Mouse (Mus musculus): Measurements from ENCODE around the gene Palld. TPM values are rescaled to one million over a fixed set of nuclear protein-coding genes. Genes with fewer than 3 reads are reported as not detected.

The Palld gene
- polyA plus RNA-seq, 1 experiment from 2014 or later: 62.9 TPM

GRCm38 (mm10) chr8:61917287-61917686, 14.8 kb upstream of the Palld start:
- no peaks in the 10 kb centered on the region for H3K27me3 ChIP-seq (ENCODE audit: control insufficient read depth, insufficient read depth, low read length)
- DNase-seq (ENCODE audit: low spot score) (no peak), ATAC-seq (ENCODE audit: insufficient number of reproducible peaks, low FRiP score, low TSS enrichment, low read depth) (no peak)
- H3K4me3 ChIP-seq (ENCODE audit: low read depth, low read length): no peak overlapping the region
- H3K36me3 ChIP-seq (ENCODE audit: control insufficient read depth, insufficient read depth, low read length): no peaks in the 10 kb centered on the region
- no peak overlapping the region for H3K4me2 ChIP-seq (ENCODE audit: low read depth, severe bottlenecking)
- 85% methylated on average over 4 of the region's 4 CpGs for WGBS
- H3K9ac ChIP-seq (ENCODE audit: low read length): no peak overlapping the region
- H3K9me3 ChIP-seq (ENCODE audit: control insufficient read depth, low read length): no peaks in the 10 kb centered on the region
- H3K4me1 ChIP-seq (ENCODE audit: control insufficient read depth, insufficient read depth, low read length): no peaks in the 10 kb centered on the region
- H3K27ac ChIP-seq (replicated peaks; ENCODE audit: low read depth, low read length): no peak overlapping the region

GRCm38 (mm10) chr8:61913957-61914356, 11.5 kb upstream of the Palld start:
- no peak overlapping the region for H3K9ac ChIP-seq (ENCODE audit: low read length)
- no peaks in the 10 kb centered on the region for H3K9me3 ChIP-seq (ENCODE audit: control insufficient read depth, low read length)
- no peak overlapping the region for H3K27ac ChIP-seq (replicated peaks; ENCODE audit: low read depth, low read length)
- H3K27me3 ChIP-seq (ENCODE audit: control insufficient read depth, insufficient read depth, low read length): no peaks in the 10 kb centered on the region
- 86% methylated on average over 9 of the region's 9 CpGs for WGBS
- no peak overlapping the region for H3K4me3 ChIP-seq (ENCODE audit: low read depth, low read length)
- H3K4me1 ChIP-seq (ENCODE audit: control insufficient read depth, insufficient read depth, low read length): no peaks in the 10 kb centered on the region
- DNase-seq (ENCODE audit: low spot score): no peak
- H3K4me2 ChIP-seq (ENCODE audit: low read depth, severe bottlenecking): no peak overlapping the region
- no peaks in the 10 kb centered on the region for H3K36me3 ChIP-seq (ENCODE audit: control insufficient read depth, insufficient read depth, low read length)
- ATAC-seq (ENCODE audit: insufficient number of reproducible peaks, low FRiP score, low TSS enrichment, low read depth): no peak

GRCm38 (mm10) chr8:61912817-61913216, 10.3 kb upstream of the Palld start:
- H3K4me2 ChIP-seq (ENCODE audit: low read depth, severe bottlenecking): no peak overlapping the region
- no peak overlapping the region for H3K27ac ChIP-seq (replicated peaks; ENCODE audit: low read depth, low read length)
- no peaks in the 10 kb centered on the region for H3K27me3 ChIP-seq (ENCODE audit: control insufficient read depth, insufficient read depth, low read length)
- no peak for ATAC-seq (ENCODE audit: insufficient number of reproducible peaks, low FRiP score, low TSS enrichment, low read depth)
- H3K4me1 ChIP-seq (ENCODE audit: control insufficient read depth, insufficient read depth, low read length): no peaks in the 10 kb centered on the region
- 91% methylated on average over 5 of the region's 5 CpGs for WGBS
- no peak overlapping the region for H3K4me3 ChIP-seq (ENCODE audit: low read depth, low read length)
- no peaks in the 10 kb centered on the region for H3K36me3 ChIP-seq (ENCODE audit: control insufficient read depth, insufficient read depth, low read length)
- H3K9ac ChIP-seq (ENCODE audit: low read length): no peak overlapping the region
- DNase-seq (ENCODE audit: low spot score): no peak
- no peaks in the 10 kb centered on the region for H3K9me3 ChIP-seq (ENCODE audit: control insufficient read depth, low read length)

- Histone ChIP-seq H3K4me1 (ENCODE audit: control insufficient read depth, insufficient read depth, low read length) (no peaks in the 10 kb centered on the region), H3K9ac (ENCODE audit: low read length) (no peak overlapping the region), H3K9me3 (ENCODE audit: control insufficient read depth, low read length) (no peaks in the 10 kb centered on the region), H3K4me3 (ENCODE audit: low read depth, low read length) (no peak overlapping the region), H3K27me3 (ENCODE audit: control insufficient read depth, insufficient read depth, low read length) (no peaks in the 10 kb centered on the region), H3K36me3 (ENCODE audit: control insufficient read depth, insufficient read depth, low read length) (no peaks in the 10 kb centered on the region), H3K27ac (replicated peaks; ENCODE audit: low read depth, low read length) (no peak overlapping the region), H3K4me2 (ENCODE audit: low read depth, severe bottlenecking) (no peak overlapping the region)
- no peak for DNase-seq (ENCODE audit: low spot score)
- 85% methylated on average over 3 of the region's 3 CpGs for WGBS
- ATAC-seq (ENCODE audit: insufficient number of reproducible peaks, low FRiP score, low TSS enrichment, low read depth): no peak
These were observed 6.8 kb upstream of the Palld start for GRCm38 (mm10) chr8:61909313-61909712.

GRCm38 (mm10) chr8:61908303-61909215, 6.1 kb upstream of the Palld start:
- no peaks in the 10 kb centered on the region for H3K36me3 ChIP-seq (ENCODE audit: control insufficient read depth, insufficient read depth, low read length)
- WGBS: 76% methylated on average over 13 of the region's 13 CpGs
- ATAC-seq (ENCODE audit: insufficient number of reproducible peaks, low FRiP score, low TSS enrichment, low read depth) (no peak), DNase-seq (ENCODE audit: low spot score) (peak; percentile 24)
- H3K9me3 ChIP-seq (ENCODE audit: control insufficient read depth, low read length): no peaks in the 10 kb centered on the region
- no peaks in the 10 kb centered on the region for H3K27me3 ChIP-seq (ENCODE audit: control insufficient read depth, insufficient read depth, low read length)
- H3K27ac ChIP-seq (replicated peaks; ENCODE audit: low read depth, low read length): no peak overlapping the region
- no peak overlapping the region for H3K4me3 ChIP-seq (ENCODE audit: low read depth, low read length)
- H3K4me2 ChIP-seq (ENCODE audit: low read depth, severe bottlenecking): no peak overlapping the region
- H3K4me1 ChIP-seq (ENCODE audit: control insufficient read depth, insufficient read depth, low read length): no peaks in the 10 kb centered on the region
- H3K9ac ChIP-seq (ENCODE audit: low read length): no peak overlapping the region

- H3K9ac ChIP-seq (ENCODE audit: low read length): no peak overlapping the region
- no peak for ATAC-seq (ENCODE audit: insufficient number of reproducible peaks, low FRiP score, low TSS enrichment, low read depth)
- H3K4me3 ChIP-seq (ENCODE audit: low read depth, low read length): no peak overlapping the region
- no peaks in the 10 kb centered on the region for H3K36me3 ChIP-seq (ENCODE audit: control insufficient read depth, insufficient read depth, low read length)
- WGBS: 84% methylated on average over 6 of the region's 6 CpGs
- H3K27ac ChIP-seq (replicated peaks; ENCODE audit: low read depth, low read length): no peak overlapping the region
- no peaks in the 10 kb centered on the region for H3K9me3 ChIP-seq (ENCODE audit: control insufficient read depth, low read length)
- H3K4me2 ChIP-seq (ENCODE audit: low read depth, severe bottlenecking): no peak overlapping the region
- H3K4me1 ChIP-seq (ENCODE audit: control insufficient read depth, insufficient read depth, low read length): no peaks in the 10 kb centered on the region
- DNase-seq (ENCODE audit: low spot score): no peak
- no peaks in the 10 kb centered on the region for H3K27me3 ChIP-seq (ENCODE audit: control insufficient read depth, insufficient read depth, low read length)
These were observed 1.3 kb downstream of the Palld start for GRCm38 (mm10) chr8:61901028-61901717.

- no peaks in the 10 kb centered on the region for H3K36me3 ChIP-seq (ENCODE audit: control insufficient read depth, insufficient read depth, low read length)
- H3K9me3 ChIP-seq (ENCODE audit: control insufficient read depth, low read length): no peaks in the 10 kb centered on the region
- 89% methylated on average over 1 of the region's 1 CpGs for whole genome bisulfite sequencing
- H3K4me2 ChIP-seq (ENCODE audit: low read depth, severe bottlenecking): no peak overlapping the region
- H3K27ac ChIP-seq (replicated peaks; ENCODE audit: low read depth, low read length): no peak overlapping the region
- no peaks in the 10 kb centered on the region for H3K27me3 ChIP-seq (ENCODE audit: control insufficient read depth, insufficient read depth, low read length)
- no peak for DNase-seq (ENCODE audit: low spot score)
- no peak for ATAC-seq (ENCODE audit: insufficient number of reproducible peaks, low FRiP score, low TSS enrichment, low read depth)
- no peaks in the 10 kb centered on the region for H3K4me1 ChIP-seq (ENCODE audit: control insufficient read depth, insufficient read depth, low read length)
- H3K4me3 ChIP-seq (ENCODE audit: low read depth, low read length): no peak overlapping the region
- no peak overlapping the region for H3K9ac ChIP-seq (ENCODE audit: low read length)
These were observed 5.1 kb downstream of the Palld start for GRCm38 (mm10) chr8:61897402-61897801.

- DNase-seq (ENCODE audit: low spot score): no peak
- H3K4me1 ChIP-seq (ENCODE audit: control insufficient read depth, insufficient read depth, low read length): no peaks in the 10 kb centered on the region
These were observed 5.7 kb downstream of the Palld start for GRCm38 (mm10) chr8:61896742-61897141.

More at GRCm38 (mm10) chr8:61896742-61897141, 5.7 kb downstream of the Palld start:
- Histone ChIP-seq H3K36me3 (ENCODE audit: control insufficient read depth, insufficient read depth, low read length) (no peaks in the 10 kb centered on the region), H3K4me3 (ENCODE audit: low read depth, low read length) (no peak overlapping the region), H3K27ac (replicated peaks; ENCODE audit: low read depth, low read length) (no peak overlapping the region), H3K9me3 (ENCODE audit: control insufficient read depth, low read length) (no peaks in the 10 kb centered on the region), H3K27me3 (ENCODE audit: control insufficient read depth, insufficient read depth, low read length) (no peaks in the 10 kb centered on the region), H3K9ac (ENCODE audit: low read length) (no peak overlapping the region), H3K4me2 (ENCODE audit: low read depth, severe bottlenecking) (no peak overlapping the region)
- no peak for ATAC-seq (ENCODE audit: insufficient number of reproducible peaks, low FRiP score, low TSS enrichment, low read depth)
- 84% methylated on average over 1 of the region's 1 CpGs for WGBS

Measured in limb, embryonic 11.5 days (tissue).